Mouse (Mus musculus) B cell, adult (primary cell): Measurements from ENCODE around the gene Olfr735. TPM values are rescaled to one million over a fixed set of nuclear protein-coding genes. Genes with fewer than 3 reads are reported as not detected.

Experiments used
- total RNA-seq: library from RNA; stranded (reverse); gene quantifications from 4 replicates; pipeline ENCODE4 v1.2.4, GENCODE M21; 2023; ENCODE audit not compliant: inconsistent age

The Olfr735 gene
- total RNA-seq = not detected in 4 replicates

GRCm38 (mm10) chr14:50348796-50349195 is at the start of gene Olfr735:
Gene Olfr735 (minus strand): TSS chr14:50348872.

GRCm38 (mm10) chr14:50380863-50381262 is 32.2 kb upstream of the Olfr735 start, which contains the start of gene Olfr736:
Gene Olfr736 (plus strand): TSS chr14:50381163.

GRCm38 (mm10) chr14:50357593-50357992 is 8.9 kb upstream of the Olfr735 start, which contains the start of gene Tlr11:
Gene Tlr11 (plus strand): TSS chr14:50357914.

GRCm38 (mm10) chr14:50326661-50327060 is 22.0 kb downstream of the Olfr735 start, which contains the start of gene Olfr734:
Gene Olfr734 (minus strand): TSS chr14:50326761.

GRCm38 (mm10) chr14:50301422-50301821 is 47.2 kb downstream of the Olfr735 start, which contains the start of gene Olfr733:
Gene Olfr733 (minus strand): TSS chr14:50301522.

Other genes starting within 250 kb of the Olfr735 start
- gene Olfr727, start 225.7 kb downstream of the Olfr735 start, total RNA-seq = not detected in 4 replicates
- gene Olfr728, start 206.2 kb downstream of the Olfr735 start, total RNA-seq = not detected in 4 replicates
- not detected in 4 replicates for gene Olfr729, start 196.0 kb downstream of the Olfr735 start, total RNA-seq
- not detected in 4 replicates for gene Olfr730, start 160.7 kb downstream of the Olfr735 start, total RNA-seq
- gene Olfr731, start 107.0 kb downstream of the Olfr735 start, total RNA-seq = not detected in 4 replicates
- not detected in 4 replicates for gene Olfr732, start 64.7 kb downstream of the Olfr735 start, total RNA-seq
- not detected in 4 replicates for gene Olfr733, start 47.4 kb downstream of the Olfr735 start, total RNA-seq
- not detected in 4 replicates for gene Olfr734, start 22.1 kb downstream of the Olfr735 start, total RNA-seq
- gene Tlr11, start 9.0 kb upstream of the Olfr735 start, total RNA-seq = 0.22 TPM in 1 of 4 replicates, not detected in the others
- gene Olfr736, start 32.3 kb upstream of the Olfr735 start, total RNA-seq = not detected in 4 replicates
- not detected in 4 replicates for gene Olfr738, start 58.7 kb upstream of the Olfr735 start, total RNA-seq
- gene Olfr739, start 69.8 kb upstream of the Olfr735 start, total RNA-seq = not detected in 4 replicates
- gene Olfr740, start 96.7 kb upstream of the Olfr735 start, total RNA-seq = not detected in 4 replicates
- gene Olfr741, start 123.9 kb upstream of the Olfr735 start, total RNA-seq = not detected in 4 replicates
- not detected in 4 replicates for gene Olfr742, start 154.7 kb upstream of the Olfr735 start, total RNA-seq
- not detected in 4 replicates for gene Olfr743, start 173.0 kb upstream of the Olfr735 start, total RNA-seq